Mouse (Mus musculus) midbrain, embryonic 14.5 days (tissue): ENCODE data around the gene BC051019. TPM values are rescaled to one million over a fixed set of nuclear protein-coding genes. Genes with fewer than 3 reads are reported as not detected.

Experiments used
- ATAC-seq: fragments of 200-750 bp; cut with Nextera tagmentation; 2 replicates; pipeline ENCODE4 v1.8.0; 2017; ENCODE audit warnings: moderate number of reproducible peaks, moderate library complexity; ENCODE audit not compliant: low FRiP score, low TSS enrichment
- DNase-seq: peaks from one replicate; pipeline ENCODE4 v3.0.0-alpha.2; 2015
- H3K27ac ChIP-seq: fragments of 300-500 bp; sonication (generic); replicated peaks from 2 replicates; pipeline ENCODE4 v1.5.1; 2014; ENCODE audit warnings: mild to moderate bottlenecking, low read depth, low read length, moderate library complexity
- H3K27me3 ChIP-seq: fragments of 300-500 bp; sonication (generic); 2 replicates; pipeline ENCODE4 v1.6.1; 2014; ENCODE audit warnings: low read length, control low read depth, mixed read lengths; ENCODE audit not compliant: control insufficient read depth, insufficient read depth
- H3K36me3 ChIP-seq: fragments of 300-500 bp; sonication (generic); 2 replicates; pipeline ENCODE4 v1.6.1; 2014; ENCODE audit warnings: low read length, control low read depth; ENCODE audit not compliant: control insufficient read depth, insufficient read depth
- H3K4me1 ChIP-seq: fragments of 300-500 bp; sonication (generic); 2 replicates; pipeline ENCODE4 v1.6.1; 2014; ENCODE audit warnings: mild to moderate bottlenecking, antibody characterized with exemption, low read length, control low read depth; ENCODE audit not compliant: control insufficient read depth, insufficient read depth
- H3K4me2 ChIP-seq: fragments of 300-500 bp; sonication (generic); 2 replicates; pipeline ENCODE4 v1.6.1; 2014; ENCODE audit warnings: mild to moderate bottlenecking, low read length, moderate library complexity
- H3K4me3 ChIP-seq: fragments of 300-500 bp; sonication (generic); replicated peaks from 2 replicates; pipeline ENCODE4 v1.5.1; 2014; ENCODE audit warnings: low read depth, low read length
- H3K9ac ChIP-seq: fragments of 300-500 bp; sonication (generic); replicated peaks from 2 replicates; pipeline ENCODE4 v1.6.1; 2014; ENCODE audit warnings: mild to moderate bottlenecking, low read length, moderate library complexity
- H3K9me3 ChIP-seq: fragments of 300-500 bp; sonication (generic); 2 replicates; pipeline ENCODE4 v1.6.1; 2016; ENCODE audit warnings: low read length, control low read depth, mixed read lengths; ENCODE audit not compliant: control insufficient read depth
- WGBS: fragments of 180-500 bp; shearing (Covaris S2); extraction: QIAGEN DNeasy Blood & Tissue Kit; methylation state at CpG from one replicate; pipeline ENCODE4 v1.1.7; 2014; 5-methylcytosine and 5-hydroxymethylcytosine counted together
- polyA plus RNA-seq: library from polyadenylated mRNA; unstranded; fragments of >200 nt; fragmentation: Nextera tagmentation; extraction: Ambion mirVana; gene quantifications from 2 replicates; pipeline ENCODE4 v1.2.1, GENCODE M21; 2014

Gene BC051019
- polyA plus RNA-seq, 1 experiment from 2014 or later: not detected

DNA sequence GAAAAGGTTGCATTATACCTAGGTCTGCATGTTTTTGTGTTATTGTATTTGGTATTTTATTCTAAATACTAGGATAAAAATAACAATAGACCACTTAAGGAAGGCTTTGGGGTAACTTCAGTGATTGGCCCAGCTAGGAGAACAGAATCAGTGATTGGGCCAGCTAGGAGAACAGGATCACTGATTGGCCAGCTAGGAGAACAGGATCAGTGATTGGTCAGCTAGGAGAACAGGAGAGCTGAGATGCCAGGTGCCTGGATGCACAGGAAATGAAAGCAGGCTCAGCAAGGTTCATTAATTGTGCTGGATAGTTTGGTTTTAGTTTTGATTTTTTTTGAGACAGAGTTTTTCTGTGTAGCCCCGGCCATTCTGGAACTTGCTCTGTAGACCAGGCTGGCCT is 42.8 kb downstream of the BC051019 start:
- Histone ChIP-seq H3K4me3 (no peak overlapping the region), H3K4me1 (no peaks in the 10 kb centered on the region), H3K4me2 (no peak overlapping the region), H3K27me3 (no peaks in the 10 kb centered on the region), H3K27ac (no peak overlapping the region), H3K36me3 (no peaks in the 10 kb centered on the region), H3K9me3 (no peaks in the 10 kb centered on the region), H3K9ac (no peak overlapping the region)
- DNase-seq (no peak), ATAC-seq (no peak)
- WGBS: 97% methylated on average over 1 of the region's 1 CpGs

- H3K4me2 ChIP-seq: no peak overlapping the region
- H3K9me3 ChIP-seq: no peaks in the 10 kb centered on the region
- H3K27me3 ChIP-seq: no peaks in the 10 kb centered on the region
- H3K27ac ChIP-seq: no peak overlapping the region
- H3K9ac ChIP-seq: no peak overlapping the region
- H3K36me3 ChIP-seq: no peaks in the 10 kb centered on the region
- ATAC-seq (no peak), DNase-seq (no peak)
- 90% methylated on average over 2 of the region's 2 CpGs for WGBS
- H3K4me1 ChIP-seq: no peaks in the 10 kb centered on the region
- H3K4me3 ChIP-seq: no peak overlapping the region
Observed at GRCm38 (mm10) chr7:109680284-109680683, 43.4 kb downstream of the BC051019 start.

DNA sequence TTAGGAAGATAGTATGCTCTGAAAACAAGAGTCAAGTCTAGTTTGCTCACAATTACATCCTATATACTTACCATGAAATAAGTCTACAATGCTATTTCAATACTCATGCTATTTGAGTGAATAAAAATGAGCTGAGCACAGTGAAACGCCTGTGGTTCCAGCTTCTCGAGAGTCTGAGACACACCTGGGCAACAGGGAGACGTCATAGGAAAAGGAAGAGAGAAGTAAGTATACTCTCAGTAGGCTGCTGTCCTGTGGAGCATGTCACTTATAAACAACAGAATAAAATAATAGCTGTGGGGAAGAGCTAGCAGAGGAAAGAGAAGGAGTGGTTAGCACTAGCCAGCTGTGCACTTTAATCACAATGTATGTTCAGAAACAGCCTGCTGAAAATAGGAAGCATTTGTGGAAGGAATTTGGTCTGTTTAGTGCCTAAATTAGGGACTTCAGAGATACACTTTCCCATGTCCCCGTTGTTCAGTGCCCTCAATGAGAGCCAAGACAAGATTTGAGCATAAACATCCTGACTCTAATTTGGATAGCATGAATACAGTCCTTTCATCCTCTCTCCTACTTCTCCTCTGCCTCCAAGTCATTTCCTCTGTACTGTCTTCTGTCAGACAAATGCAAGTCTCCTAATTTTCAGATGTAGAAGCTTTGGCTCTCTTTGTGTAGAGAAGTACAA is 48.6 kb downstream of the BC051019 start:
- no peaks in the 10 kb centered on the region for H3K9me3 ChIP-seq
- H3K27me3 ChIP-seq: no peaks in the 10 kb centered on the region
- H3K36me3 ChIP-seq: no peaks in the 10 kb centered on the region
- H3K4me3 ChIP-seq: no peak overlapping the region
- H3K27ac ChIP-seq: no peak overlapping the region
- H3K4me2 ChIP-seq: no peak overlapping the region
- DNase-seq (no peak), ATAC-seq (no peak)
- 0 out of 2 replicates have a peak, but pooled peaks cover 2% of the 10 kb centered on the region for H3K4me1 ChIP-seq
- H3K9ac ChIP-seq: no peak overlapping the region
- 76% methylated on average over 4 of the region's 4 CpGs for WGBS

GRCm38 (mm10) chr7:109671581-109672471 is 51.8 kb downstream of the BC051019 start:
- DNase-seq: peak; percentile 83
- Histone ChIP-seq H3K27ac (peak overlapping the region; percentile 75), H3K27me3 (no peaks in the 10 kb centered on the region), H3K9me3 (no peaks in the 10 kb centered on the region), H3K4me3 (peak overlapping the region; percentile 57), H3K9ac (peak overlapping the region; percentile 68), H3K36me3 (no peaks in the 10 kb centered on the region), H3K4me2 (peak overlapping the region; percentile 94), H3K4me1 (0 out of 2 replicates have a peak, but pooled peaks cover 2% of the 10 kb centered on the region)
- WGBS: under 1% methylated on average over 40 of the region's 44 CpGs
- peak; percentile 87 for ATAC-seq

DNA sequence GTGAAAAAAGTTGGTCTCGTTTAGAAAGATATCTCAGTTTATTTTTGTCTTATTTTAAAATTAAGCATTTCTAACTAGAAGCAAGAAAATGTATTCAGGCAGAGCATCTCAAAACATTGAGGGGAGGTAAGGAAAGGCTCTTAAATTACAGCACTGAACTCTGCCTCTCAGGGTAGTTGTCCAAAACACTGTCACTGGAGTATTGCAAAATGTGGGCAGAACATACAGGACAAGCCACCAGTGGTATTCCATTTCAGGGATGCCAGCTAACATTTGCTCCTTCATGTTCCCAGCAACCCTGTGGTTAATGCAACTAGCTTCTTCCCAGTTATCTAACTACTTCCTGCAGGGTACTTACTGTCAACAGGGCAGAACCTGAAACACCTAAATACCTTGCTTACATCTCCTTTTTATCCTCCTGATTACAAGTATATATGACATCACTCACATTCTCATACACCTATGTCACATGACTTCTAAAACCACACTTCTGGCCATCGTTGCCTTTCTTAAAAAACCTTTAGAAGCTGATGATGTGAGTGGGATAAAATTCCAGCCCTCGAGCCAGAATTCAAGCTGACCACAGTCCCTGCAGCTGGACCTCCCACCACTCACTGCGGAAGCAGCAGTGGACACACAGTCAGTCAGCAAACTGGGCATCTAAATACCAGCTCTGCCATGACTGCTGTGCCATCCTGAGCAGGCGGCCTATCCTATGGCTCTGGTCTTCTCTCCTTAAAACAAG is 54.1 kb downstream of the BC051019 start:
- no peak overlapping the region for H3K27ac ChIP-seq
- H3K4me1 ChIP-seq: 0 out of 2 replicates have a peak, but pooled peaks cover 2% of the 10 kb centered on the region
- no peak overlapping the region for H3K4me3 ChIP-seq
- H3K9me3 ChIP-seq: no peaks in the 10 kb centered on the region
- DNase-seq (no peak), ATAC-seq (no peak)
- H3K27me3 ChIP-seq: no peaks in the 10 kb centered on the region
- no peak overlapping the region for H3K4me2 ChIP-seq
- 91% methylated on average over 5 of the region's 5 CpGs for WGBS
- no peak overlapping the region for H3K9ac ChIP-seq
- no peaks in the 10 kb centered on the region for H3K36me3 ChIP-seq

- Histone ChIP-seq H3K27me3 (no peaks in the 10 kb centered on the region), H3K9me3 (no peaks in the 10 kb centered on the region), H3K9ac (no peak overlapping the region), H3K4me1 (0 out of 2 replicates have a peak, but pooled peaks cover 2% of the 10 kb centered on the region), H3K4me2 (no peak overlapping the region), H3K4me3 (no peak overlapping the region), H3K27ac (no peak overlapping the region), H3K36me3 (no peaks in the 10 kb centered on the region)
- DNase-seq: no peak
- no peak for ATAC-seq
- 74% methylated on average over 5 of the region's 5 CpGs for WGBS
Observed at GRCm38 (mm10) chr7:109666664-109667063, 57.0 kb downstream of the BC051019 start.

DNA sequence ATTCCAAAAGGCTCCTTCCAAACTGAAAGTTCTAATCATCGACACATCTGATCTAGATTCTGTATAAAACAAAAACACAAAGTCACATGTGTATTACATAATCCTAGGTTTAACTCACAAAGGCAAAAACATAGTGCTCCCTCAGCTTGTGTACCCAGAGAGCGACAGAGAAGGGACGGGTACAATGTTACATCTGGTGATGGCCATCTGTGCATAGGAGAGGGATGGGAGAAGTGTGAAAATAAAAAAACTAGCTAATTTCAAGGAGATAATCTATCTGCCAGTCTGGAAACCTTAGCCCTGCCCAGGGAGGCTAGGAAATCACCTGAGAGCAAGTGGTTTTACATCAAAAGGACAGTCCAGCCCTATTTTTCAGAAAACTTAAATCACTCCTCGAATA is 61.0 kb downstream of the BC051019 start:
- H3K4me3 ChIP-seq: no peak overlapping the region
- no peak overlapping the region for H3K27ac ChIP-seq
- no peaks in the 10 kb centered on the region for H3K27me3 ChIP-seq
- no peak overlapping the region for H3K9ac ChIP-seq
- DNase-seq (no peak), ATAC-seq (no peak)
- H3K9me3 ChIP-seq: no peaks in the 10 kb centered on the region
- WGBS: 83% methylated on average over 4 of the region's 4 CpGs
- H3K4me1 ChIP-seq: no peaks in the 10 kb centered on the region
- H3K36me3 ChIP-seq: no peaks in the 10 kb centered on the region
- H3K4me2 ChIP-seq: no peak overlapping the region
